Mouse (Mus musculus) kidney, adult 2 months (tissue): ENCODE measurements at regions not wholly inside any gene's neighbourhood (a gene's known extent, or its start where the extent isn't known, plus 50 kb on each side); places are given as distances from the start of the nearest gene placed in this dataset.

ENCODE experiments used
- CTCF ChIP-seq: fragments of 200-500 bp; conservative IDR thresholded peaks from 2 replicates; pipeline ENCODE4 v1.5.1; 2011; ENCODE audit warnings: low read depth, mild to moderate bottlenecking, control low read depth, low read length, moderate library complexity, mixed read lengths; ENCODE audit not compliant: insufficient read depth, insufficient read length
- POLR2A ChIP-seq: fragments of 200-500 bp; IDR thresholded peaks from one replicate; pipeline ENCODE4 v1.6.1; 2011; ENCODE audit warnings: low read depth, low read length, control low read depth

DNA sequence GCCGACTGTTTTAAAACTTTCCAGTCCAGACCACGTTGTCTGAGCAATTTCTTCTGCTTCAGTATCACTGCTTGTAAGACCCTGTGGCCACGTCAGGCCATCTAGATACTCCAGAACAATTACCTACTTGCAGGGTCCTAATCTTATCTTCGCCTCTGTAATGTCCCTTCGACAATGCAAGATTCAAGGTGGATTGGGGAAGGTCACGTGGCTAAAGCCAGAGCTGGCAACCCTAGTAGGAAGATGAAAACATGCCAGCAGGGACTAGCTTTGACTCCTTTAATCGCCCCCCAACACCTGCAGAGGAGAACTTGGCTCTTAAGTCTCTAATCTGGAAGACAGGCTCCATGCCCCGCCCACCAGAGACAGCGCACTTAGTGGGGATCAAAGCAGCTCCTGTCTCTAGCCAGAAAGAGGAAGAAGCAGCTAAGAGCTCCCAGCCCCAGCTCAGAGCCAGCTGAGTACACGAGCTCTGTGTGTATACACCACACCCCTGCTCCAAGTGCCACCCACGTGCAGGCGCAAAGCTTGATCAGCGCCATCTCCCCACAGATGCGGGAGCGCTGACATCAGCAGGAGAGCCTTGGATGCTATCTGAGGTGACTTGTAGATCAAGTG lies 52.3 kb upstream of the Rtl6 start:
- TF ChIP-seq CTCF (no peak), POLR2A (no peak)
